Mouse (Mus musculus) spleen, postnatal 10 days (tissue): ENCODE measurements at regions not wholly inside any gene's neighbourhood (a gene's known extent, or its start where the extent isn't known, plus 50 kb on each side); places are given as distances from the start of the nearest gene placed in this dataset.

Experiments used
- DNase-seq, 2 experiments: peaks; one replicate each; pipeline ENCODE4 v3.0.0; 2021 to 2022; ENCODE audit warnings: low spot score in 2 of 2

- DNase-seq = no peak
These were observed 57.4 kb upstream of the Hs6st1 start for GRCm38 (mm10) chr1:36010834-36011233.

- DNase-seq = no peak
These were observed 56.0 kb upstream of the Hs6st1 start for GRCm38 (mm10) chr1:36012081-36012765.

- no peak for DNase-seq
These were observed 54.3 kb upstream of the Hs6st1 start for GRCm38 (mm10) chr1:36013823-36014341.

DNA sequence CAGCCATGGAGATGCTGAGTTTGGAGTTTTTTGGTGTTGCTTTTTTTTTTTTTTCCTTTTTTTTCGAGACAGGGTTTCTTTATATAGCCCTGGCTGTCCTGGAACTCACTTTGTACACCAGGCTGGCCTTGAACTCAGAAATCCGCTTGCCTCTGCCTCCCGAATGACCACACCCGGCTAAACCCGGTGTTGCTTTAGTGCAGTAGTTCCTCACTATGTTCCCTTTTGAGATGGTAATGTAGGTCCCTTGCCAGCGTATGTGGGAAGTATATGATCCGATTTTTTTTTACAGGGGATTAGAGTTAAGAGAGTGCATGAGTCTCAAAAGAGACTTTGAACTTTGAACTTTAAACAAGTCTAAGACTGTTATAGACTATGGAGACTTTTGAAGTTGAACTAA lies 53.8 kb upstream of the Hs6st1 start:
- no peak for DNase-seq

GRCm38 (mm10) chr1:36015210-36015609 lies 53.0 kb upstream of the Hs6st1 start:
- DNase-seq = no peak

GRCm38 (mm10) chr1:36016566-36016965 lies 51.6 kb upstream of the Hs6st1 start:
- DNase-seq = no peak

DNA sequence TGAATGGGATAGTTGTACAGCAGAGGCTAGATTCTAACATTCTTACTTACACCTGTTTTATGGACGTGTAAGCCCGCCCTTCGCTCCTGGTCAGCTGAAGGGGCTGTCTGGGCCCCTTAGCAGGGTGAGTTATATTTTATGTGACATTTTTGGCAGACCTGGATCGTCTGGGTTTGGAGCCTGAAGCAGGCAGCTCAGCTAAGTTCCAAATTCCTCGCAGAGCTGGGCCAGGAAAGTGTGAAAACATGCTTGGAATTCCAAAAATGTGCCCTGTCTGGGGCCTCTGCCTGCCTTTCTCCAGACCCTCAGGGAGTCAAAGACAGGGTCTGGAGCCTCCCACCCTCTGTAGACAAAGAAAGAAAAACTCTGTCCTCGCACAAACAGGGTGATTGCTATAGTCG lies 51.1 kb upstream of the Hs6st1 start:
- DNase-seq = no peak

GRCm38 (mm10) chr1:36017656-36018055 lies 50.5 kb upstream of the Hs6st1 start:
- DNase-seq = no peak
